Mouse (Mus musculus): Measurements from ENCODE around the gene Gm6034.
"Not testable (repeated sequence)": the region's sequence is repeated elsewhere in the genome, so short reads cannot be mapped to it uniquely, and the experiment has no call there.

Gm6034 gene

GRCm38 (mm10) chr17:36042610-36043169 is at the start of gene Gm6034, which contains the start of gene H2-T22:
Gene Gm6034, plus strand, starts transcription at chr17:36042961.
Gene H2-T22, minus strand, starts transcription at chr17:36042747.
- peak; percentile 57 to 63 for DNase-seq

GRCm38 (mm10) chr17:35993675-35994074 is 49.1 kb upstream of the Gm6034 start:
- peak; percentile 81 to 89 for DNase-seq

GRCm38 (mm10) chr17:35994175-35994878 is 48.4 kb upstream of the Gm6034 start:
- peak; percentile 80 to 87 for DNase-seq

DNA sequence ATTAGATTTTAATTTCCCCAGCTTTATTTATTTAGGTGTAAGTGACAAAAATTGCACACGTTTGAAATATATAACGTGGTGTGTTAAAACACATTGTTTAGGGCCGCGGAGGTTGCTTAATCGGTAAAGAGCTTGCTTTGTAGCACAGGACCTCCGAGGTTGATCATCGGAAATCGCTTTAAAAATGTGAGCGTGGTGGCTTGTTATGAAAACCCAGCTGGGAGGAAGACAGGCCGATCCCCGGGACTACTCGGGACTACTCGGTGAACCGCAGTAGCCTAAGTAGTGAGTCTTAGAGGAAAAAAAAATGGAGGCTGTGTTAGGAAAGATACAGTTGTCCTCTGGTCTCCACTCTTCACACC is 47.9 kb upstream of the Gm6034 start:
- no peak for DNase-seq

- peak; percentile 92 to 98 for DNase-seq
These were observed 45.8 kb upstream of the Gm6034 start for GRCm38 (mm10) chr17:35996949-35997348.

DNA sequence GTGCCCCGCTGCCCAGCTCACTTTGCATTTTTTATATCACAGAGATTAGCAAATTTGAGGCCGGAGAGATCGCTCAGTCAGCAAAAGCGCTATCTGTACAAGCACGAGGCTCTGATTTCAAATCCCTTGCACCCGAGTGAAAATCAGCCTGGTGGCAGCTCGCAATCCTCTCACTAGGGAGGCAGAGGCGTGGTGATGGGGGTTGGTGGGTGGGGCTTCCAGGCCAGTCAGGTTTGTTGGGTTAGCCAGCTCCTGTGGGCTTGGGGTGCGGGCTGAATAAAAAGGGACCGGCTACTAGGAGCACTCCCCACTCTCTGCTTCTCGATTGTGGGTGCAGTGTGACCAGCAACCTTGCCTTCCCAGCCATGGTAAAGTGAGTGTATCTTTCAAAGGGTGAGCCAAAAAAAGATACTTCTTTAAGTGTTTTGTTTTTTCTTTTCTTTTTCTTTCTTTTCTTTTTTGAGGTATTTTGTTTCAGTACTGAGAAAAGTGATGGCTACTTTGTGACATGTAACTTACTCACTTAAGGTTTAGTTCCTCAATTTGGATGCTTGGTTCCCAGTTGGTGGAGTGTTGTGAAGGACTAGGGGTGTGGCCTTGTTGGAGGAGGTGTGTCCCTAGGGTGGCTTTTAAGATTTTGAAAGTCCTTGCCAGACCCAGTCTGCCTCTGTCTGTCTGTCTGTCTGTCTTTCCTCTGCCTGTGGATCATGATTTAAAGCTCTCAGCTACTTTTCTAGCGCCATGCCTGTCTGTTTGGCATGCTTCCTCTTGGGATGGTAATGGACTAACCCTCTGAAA is 44.8 kb upstream of the Gm6034 start:
- no peak for DNase-seq

- no peak for DNase-seq
These were observed 44.0 kb upstream of the Gm6034 start for GRCm38 (mm10) chr17:35998545-35999305.

DNA sequence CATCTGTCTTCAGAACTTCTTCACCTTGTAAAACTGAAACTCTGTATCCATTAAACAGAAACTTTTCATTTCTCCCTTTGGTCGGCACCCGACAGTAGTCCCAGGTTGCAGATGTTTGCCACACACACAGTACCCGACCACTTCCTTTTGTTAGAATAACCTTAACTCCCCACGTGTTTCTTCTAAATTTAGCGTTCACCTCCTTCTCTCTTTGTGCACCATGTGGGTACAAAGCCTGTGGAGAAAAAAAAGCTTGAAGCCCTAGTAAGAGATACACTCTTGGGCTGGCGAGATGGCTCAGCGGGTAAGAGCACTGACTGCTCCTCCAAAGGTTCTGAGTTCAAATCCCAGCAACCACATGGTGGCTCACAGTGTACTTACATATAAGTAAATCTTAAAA is 43.4 kb upstream of the Gm6034 start:
- no peak for DNase-seq

DNA sequence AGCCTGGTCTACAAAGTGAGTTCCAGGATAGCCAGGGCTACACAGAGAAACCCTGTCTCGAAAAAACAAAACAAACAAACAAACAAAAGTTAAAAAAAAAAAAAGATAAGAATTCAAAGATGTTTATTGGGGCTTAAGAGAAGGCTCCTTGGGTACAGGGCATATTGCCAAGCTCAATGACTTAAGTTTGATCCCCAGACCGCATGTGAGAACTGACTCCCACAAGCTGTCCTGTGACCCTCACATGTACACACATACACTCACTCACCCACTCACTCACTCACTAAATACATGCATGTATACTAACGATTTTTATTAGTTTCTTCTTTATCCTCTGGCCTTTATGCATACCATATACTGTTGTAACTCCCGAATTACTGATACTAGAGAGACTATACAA is 42.4 kb upstream of the Gm6034 start:
- no peak for DNase-seq

- no peak for DNase-seq
These were observed 41.5 kb upstream of the Gm6034 start for GRCm38 (mm10) chr17:36001121-36001897.

- DNase-seq = no peak
These were observed 40.8 kb upstream of the Gm6034 start for GRCm38 (mm10) chr17:36001966-36002365.

GRCm38 (mm10) chr17:36003331-36003730 is 39.4 kb upstream of the Gm6034 start:
- DNase-seq = no peak

GRCm38 (mm10) chr17:36004409-36004808 is 38.4 kb upstream of the Gm6034 start:
- not testable (repeated sequence) for DNase-seq

DNA sequence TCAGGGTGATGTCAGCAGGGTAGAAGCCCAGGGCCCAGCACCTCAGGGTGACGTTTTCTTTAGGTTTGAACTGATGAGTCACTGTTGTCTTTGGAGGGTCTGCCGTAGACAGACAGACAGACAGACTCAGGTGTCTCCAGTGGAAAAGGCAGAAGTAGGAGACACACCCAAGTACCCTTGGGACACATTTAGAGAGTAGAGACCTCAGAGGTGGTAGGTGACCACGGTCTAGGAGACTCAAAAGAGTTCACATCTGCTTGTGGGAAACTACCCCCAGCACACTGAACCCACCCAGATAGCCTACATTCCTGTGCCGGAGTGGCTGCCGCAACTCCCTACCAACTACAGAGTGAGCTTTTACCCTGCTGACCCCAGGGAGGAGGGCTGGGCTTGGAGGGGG is 27.8 kb upstream of the Gm6034 start:
- DNase-seq = no peak

DNA sequence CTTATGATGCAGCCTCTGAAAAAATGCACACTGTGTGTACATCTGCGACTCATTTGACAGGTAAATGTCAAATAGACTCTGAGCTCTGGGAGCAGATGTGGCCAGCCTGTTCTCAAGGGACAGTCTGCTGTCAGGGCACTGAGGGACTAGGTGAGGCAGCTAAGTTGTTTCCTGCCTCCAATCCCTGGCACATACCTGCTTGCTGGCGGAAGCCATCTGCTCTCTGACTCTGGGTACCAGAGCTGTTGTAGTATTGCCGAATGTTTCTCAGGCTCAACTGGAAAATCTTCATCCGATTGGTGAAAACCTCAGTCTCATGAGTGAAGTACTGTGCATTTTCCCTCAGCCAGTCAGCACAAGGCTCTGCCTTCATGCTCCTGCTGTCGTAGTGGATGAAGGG is 25.7 kb upstream of the Gm6034 start:
- peak; percentile 26 to 48 for DNase-seq

GRCm38 (mm10) chr17:36018979-36019378 is 23.8 kb upstream of the Gm6034 start:
- DNase-seq = no peak

DNA sequence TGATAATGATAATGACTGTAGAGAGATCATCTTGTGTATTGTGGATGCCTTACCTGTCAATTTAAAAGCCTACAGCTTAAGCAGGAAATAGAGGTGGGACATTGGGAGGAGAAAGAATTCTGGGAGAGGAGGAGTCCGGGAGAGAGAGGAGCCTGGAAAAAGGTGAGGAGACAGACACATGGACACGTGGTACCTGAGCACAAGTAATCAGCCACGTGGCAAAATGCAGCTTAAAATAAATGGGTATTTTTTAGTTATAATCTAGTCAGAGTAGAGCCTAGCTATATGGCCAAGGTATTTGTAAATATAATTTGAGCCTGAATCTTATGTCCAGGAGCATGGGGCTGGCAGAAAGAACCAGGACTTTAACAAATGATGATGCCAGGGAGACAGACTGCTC is 23.2 kb upstream of the Gm6034 start:
- DNase-seq = no peak

DNA sequence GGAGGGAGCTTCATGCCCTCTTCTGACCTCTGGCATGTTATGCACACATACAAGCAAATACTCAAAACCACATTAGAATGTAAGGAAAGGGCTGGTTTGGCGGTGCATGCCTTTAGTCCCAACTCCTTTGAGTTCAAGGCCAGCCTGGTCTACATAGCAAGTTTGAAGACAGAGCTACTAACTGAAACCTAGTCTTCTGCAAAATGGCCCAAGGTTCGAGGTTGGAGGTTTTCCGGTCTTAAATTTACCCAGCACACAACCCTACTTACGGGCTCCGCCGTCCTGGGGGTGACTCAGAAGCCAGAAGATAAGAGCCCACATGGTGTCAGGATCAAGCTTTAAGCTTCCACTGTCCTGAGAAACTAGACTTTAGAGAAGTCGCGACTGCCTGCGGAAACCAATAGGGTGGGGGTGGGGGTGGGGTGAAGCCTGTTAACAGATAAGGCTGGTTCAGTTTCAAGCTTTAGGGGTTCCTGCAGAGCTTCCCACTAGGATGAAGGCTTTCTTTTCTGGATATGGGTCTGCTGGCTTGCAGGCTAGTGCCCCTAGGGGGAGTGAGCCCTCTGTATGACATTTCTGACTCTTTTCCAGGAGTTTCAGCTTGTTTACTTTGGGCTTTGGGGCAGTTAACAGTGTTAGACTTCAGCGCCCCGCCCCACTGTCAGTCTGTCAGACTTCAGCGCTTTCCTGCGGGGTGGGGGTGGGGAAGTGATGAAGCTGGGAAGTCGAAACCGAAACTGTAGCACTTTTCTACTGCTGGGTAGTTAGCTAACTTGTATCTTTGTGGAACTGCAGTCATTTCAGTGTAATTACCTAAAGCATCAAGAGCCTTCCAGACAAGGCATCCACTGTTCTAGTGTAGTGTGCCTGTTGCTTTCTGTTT is 22.3 kb upstream of the Gm6034 start, which contains the start of gene H2-T24:
TSS of gene H2-T24 (minus strand) at position 370 of the 883 bp plus-strand sequence.
- no peak for DNase-seq

DNA sequence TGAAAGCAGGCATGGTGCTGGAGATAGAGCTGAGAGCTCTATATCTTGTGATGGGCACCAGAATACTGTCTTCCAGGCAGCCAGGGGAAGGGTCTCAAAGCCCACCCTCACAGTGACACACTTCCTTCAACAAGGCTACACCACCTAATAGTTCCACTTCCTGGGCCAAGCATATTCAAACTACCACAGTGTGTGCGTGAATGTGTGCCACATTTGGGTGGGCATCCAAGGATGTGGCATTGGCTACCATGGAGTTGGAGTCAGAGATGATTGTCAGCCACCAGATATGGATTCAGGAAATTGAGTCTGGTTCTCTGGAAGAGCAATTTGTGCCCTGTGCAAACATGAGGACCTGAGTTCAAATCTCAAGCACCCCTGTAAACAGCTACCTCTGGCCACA is 21.5 kb upstream of the Gm6034 start:
- no peak for DNase-seq

GRCm38 (mm10) chr17:36022098-36022497 is 20.7 kb upstream of the Gm6034 start:
- no peak for DNase-seq

- DNase-seq = no peak
These were observed 19.8 kb upstream of the Gm6034 start for GRCm38 (mm10) chr17:36022922-36023321.
